Mouse (Mus musculus) neural tube, embryonic 13.5 days (tissue): ENCODE measurements around the gene Gnaz. TPM values are rescaled to one million over a fixed set of nuclear protein-coding genes. Genes with fewer than 3 reads are reported as not detected.
"Not testable (repeated sequence)": the region's sequence is repeated elsewhere in the genome, so short reads cannot be mapped to it uniquely, and the experiment has no call there.

Source experiments
- ATAC-seq: fragments of 200-750 bp; cut with Nextera tagmentation; 2 replicates; pipeline ENCODE4 v1.8.0; 2017; ENCODE audit warnings: low read depth, mild to moderate bottlenecking, moderate TSS enrichment, moderate library complexity
- H3K27ac ChIP-seq: fragments of 300-500 bp; sonication (generic); replicated peaks from 2 replicates; pipeline ENCODE4 v1.5.1; 2015; ENCODE audit warnings: moderate library complexity, mild to moderate bottlenecking, inconsistent platforms
- H3K27me3 ChIP-seq: fragments of 300-500 bp; sonication (generic); 2 replicates; pipeline ENCODE4 v1.6.1; 2015; ENCODE audit warnings: mild to moderate bottlenecking, inconsistent platforms
- H3K36me3 ChIP-seq: fragments of 300-500 bp; sonication (generic); 2 replicates; pipeline ENCODE4 v1.6.1; 2015; ENCODE audit warnings: mild to moderate bottlenecking, inconsistent platforms
- H3K4me1 ChIP-seq: fragments of 300-500 bp; sonication (generic); replicated peaks from 2 replicates; pipeline ENCODE4 v1.6.1; 2015; ENCODE audit warnings: inconsistent platforms
- H3K4me2 ChIP-seq: fragments of 300-500 bp; sonication (generic); 2 replicates; pipeline ENCODE4 v1.6.1; 2015; ENCODE audit warnings: inconsistent platforms, mild to moderate bottlenecking, moderate library complexity
- H3K4me3 ChIP-seq: fragments of 300-500 bp; sonication (generic); 2 replicates; pipeline ENCODE4 v1.5.1; 2015; ENCODE audit warnings: mild to moderate bottlenecking, inconsistent platforms
- H3K9ac ChIP-seq: fragments of 300-500 bp; sonication (generic); 2 replicates; pipeline ENCODE4 v1.6.1; 2015; ENCODE audit warnings: moderate library complexity, mild to moderate bottlenecking, inconsistent platforms
- H3K9me3 ChIP-seq: fragments of 300-500 bp; sonication (generic); 2 replicates; pipeline ENCODE4 v1.6.1; 2016; ENCODE audit warnings: inconsistent platforms
- WGBS: fragments of 180-500 bp; shearing (Covaris S2); methylation state at CpG from one replicate; pipeline ENCODE4 v1.1.7; 2015; 5-methylcytosine and 5-hydroxymethylcytosine counted together
- polyA plus RNA-seq: library from polyadenylated mRNA; unstranded; fragments of >200 nt; fragmentation: Nextera tagmentation; extraction: Ambion mirVana; gene quantifications from 2 replicates; pipeline ENCODE4 v1.2.1, GENCODE M21; 2015

Gene Gnaz
- polyA plus RNA-seq, 1 experiment from 2014 or later, result 51.9 TPM

GRCm38 (mm10) chr10:75036883-75037379 lies 70.0 kb downstream of the Gnaz start, which contains the start of gene Rab36:
Gene Rab36, plus strand, starts transcription at chr10:75037058.
- WGBS, result under 1% methylated on average over 36 of the region's 36 CpGs
- Histone ChIP-seq H3K4me3 (peak within 1 kb of the TSS; percentile 42), H3K27me3 (no peaks in the 10 kb centered on the region), H3K4me2 (peak within 1 kb of the TSS; percentile 67), H3K27ac (peak within 1 kb of the TSS; percentile 88), H3K9me3 (no peaks in the 10 kb centered on the region), H3K9ac (peak within 1 kb of the TSS; percentile 68), H3K36me3 (no peaks in the 10 kb centered on the region), H3K4me1 (peaks cover 46% of the 10 kb centered on the region)
- ATAC-seq, result peak; percentile 93

- not testable (repeated sequence) for H3K9ac ChIP-seq, H3K4me3 ChIP-seq, H3K4me2 ChIP-seq, H3K9me3 ChIP-seq, H3K27me3 ChIP-seq, H3K27ac ChIP-seq, ATAC-seq
- peaks cover 20% of the 10 kb centered on the region for H3K4me1 ChIP-seq
- WGBS, result 25% methylated on average over 1 of the region's 1 CpGs
- H3K36me3 ChIP-seq, result peaks cover 11% of the 10 kb centered on the region
These were observed 75.1 kb downstream of the Gnaz start for GRCm38 (mm10) chr10:75042060-75042459.

GRCm38 (mm10) chr10:75044459-75044858 lies 77.5 kb downstream of the Gnaz start:
- ATAC-seq, result no peak
- peaks cover 4% of the 10 kb centered on the region; the same call in 1 of the 2 replicates for H3K4me1 ChIP-seq
- no peaks in the 10 kb centered on the region for H3K27me3 ChIP-seq
- peaks cover 11% of the 10 kb centered on the region for H3K36me3 ChIP-seq
- no peak overlapping the region for H3K27ac ChIP-seq
- WGBS, result 39% methylated on average over 7 of the region's 7 CpGs
- no peaks in the 10 kb centered on the region for H3K9me3 ChIP-seq
- H3K9ac ChIP-seq, result no peak overlapping the region
- no peak overlapping the region for H3K4me3 ChIP-seq
- no peak overlapping the region for H3K4me2 ChIP-seq

- no peaks in the 10 kb centered on the region; the same call in 1 of the 2 replicates for H3K4me1 ChIP-seq
- no peaks in the 10 kb centered on the region for H3K9me3 ChIP-seq
- H3K27ac ChIP-seq, result no peak overlapping the region
- H3K9ac ChIP-seq, result no peak overlapping the region
- H3K27me3 ChIP-seq, result no peaks in the 10 kb centered on the region
- 92% methylated on average over 15 of the region's 15 CpGs for WGBS
- H3K36me3 ChIP-seq, result peaks cover 11% of the 10 kb centered on the region
- no peak overlapping the region for H3K4me2 ChIP-seq
- no peak overlapping the region for H3K4me3 ChIP-seq
- ATAC-seq, result no peak
These were observed 78.9 kb downstream of the Gnaz start for GRCm38 (mm10) chr10:75045831-75046230.

- 92% methylated on average over 7 of the region's 7 CpGs for WGBS
- Histone ChIP-seq H3K4me1 (no peaks in the 10 kb centered on the region), H3K4me3 (no peak overlapping the region), H3K4me2 (no peak overlapping the region), H3K36me3 (peaks cover 11% of the 10 kb centered on the region), H3K9ac (no peak overlapping the region), H3K9me3 (no peaks in the 10 kb centered on the region), H3K27ac (no peak overlapping the region), H3K27me3 (no peaks in the 10 kb centered on the region)
- ATAC-seq, result no peak
These were observed 81.7 kb downstream of the Gnaz start for GRCm38 (mm10) chr10:75048711-75049110.

- WGBS, result 94% methylated on average over 21 of the region's 21 CpGs
- no peak for ATAC-seq
- no peak overlapping the region for H3K4me2 ChIP-seq
- H3K27ac ChIP-seq, result no peak overlapping the region
- peaks cover 16% of the 10 kb centered on the region for H3K4me1 ChIP-seq
- H3K27me3 ChIP-seq, result no peaks in the 10 kb centered on the region
- no peaks in the 10 kb centered on the region for H3K9me3 ChIP-seq
- no peak overlapping the region for H3K9ac ChIP-seq
- H3K36me3 ChIP-seq, result no peaks in the 10 kb centered on the region
- H3K4me3 ChIP-seq, result no peak overlapping the region
These were observed 84.5 kb downstream of the Gnaz start for GRCm38 (mm10) chr10:75051364-75052074.

- no peaks in the 10 kb centered on the region for H3K27me3 ChIP-seq
These were observed 85.9 kb downstream of the Gnaz start for GRCm38 (mm10) chr10:75052902-75053301.

GRCm38 (mm10) chr10:75053655-75054054 lies 86.7 kb downstream of the Gnaz start:
- H3K27ac ChIP-seq, result no peak overlapping the region
- H3K27me3 ChIP-seq, result no peaks in the 10 kb centered on the region
- no peak overlapping the region for H3K4me3 ChIP-seq
- peaks cover 30% of the 10 kb centered on the region for H3K4me1 ChIP-seq
- 85% methylated on average over 4 of the region's 4 CpGs for WGBS
- no peak overlapping the region for H3K4me2 ChIP-seq
- no peaks in the 10 kb centered on the region for H3K9me3 ChIP-seq
- H3K36me3 ChIP-seq, result no peaks in the 10 kb centered on the region
- no peak overlapping the region for H3K9ac ChIP-seq
- no peak for ATAC-seq

More at GRCm38 (mm10) chr10:75052902-75053301, 85.9 kb downstream of the Gnaz start:
- no peaks in the 10 kb centered on the region for H3K36me3 ChIP-seq
- no peak overlapping the region for H3K27ac ChIP-seq
- WGBS, result 82% methylated on average over 8 of the region's 8 CpGs
- no peaks in the 10 kb centered on the region for H3K9me3 ChIP-seq
- no peak for ATAC-seq
- H3K4me3 ChIP-seq, result no peak overlapping the region
- H3K4me1 ChIP-seq, result peaks cover 24% of the 10 kb centered on the region
- H3K4me2 ChIP-seq, result no peak overlapping the region
- no peak overlapping the region for H3K9ac ChIP-seq

GRCm38 (mm10) chr10:75054125-75054524 lies 87.1 kb downstream of the Gnaz start:
- Histone ChIP-seq H3K4me3 (no peak overlapping the region), H3K27me3 (no peaks in the 10 kb centered on the region), H3K9ac (no peak overlapping the region), H3K4me1 (peaks cover 34% of the 10 kb centered on the region), H3K4me2 (no peak overlapping the region), H3K27ac (no peak overlapping the region), H3K9me3 (no peaks in the 10 kb centered on the region), H3K36me3 (no peaks in the 10 kb centered on the region)
- no peak for ATAC-seq
- 79% methylated on average over 6 of the region's 6 CpGs for WGBS

- peaks cover 43% of the 10 kb centered on the region for H3K4me1 ChIP-seq
- no peaks in the 10 kb centered on the region for H3K9me3 ChIP-seq
- WGBS, result 56% methylated on average over 5 of the region's 5 CpGs
- H3K9ac ChIP-seq, result no peak overlapping the region
- ATAC-seq, result no peak
- H3K4me3 ChIP-seq, result no peak overlapping the region
- H3K27ac ChIP-seq, result peak overlapping the region; percentile 72
- no peaks in the 10 kb centered on the region for H3K36me3 ChIP-seq
- no peak overlapping the region for H3K4me2 ChIP-seq
- H3K27me3 ChIP-seq, result no peaks in the 10 kb centered on the region
These were observed 88.7 kb downstream of the Gnaz start for GRCm38 (mm10) chr10:75055672-75056071.

GRCm38 (mm10) chr10:75056255-75056654 lies 89.3 kb downstream of the Gnaz start:
- H3K36me3 ChIP-seq, result no peaks in the 10 kb centered on the region
- no peaks in the 10 kb centered on the region for H3K9me3 ChIP-seq
- ATAC-seq, result no peak
- H3K4me3 ChIP-seq, result no peak overlapping the region
- H3K9ac ChIP-seq, result no peak overlapping the region
- H3K4me2 ChIP-seq, result no peak overlapping the region
- no peaks in the 10 kb centered on the region for H3K27me3 ChIP-seq
- 6% methylated on average over 4 of the region's 4 CpGs for whole genome bisulfite sequencing
- peak overlapping the region; percentile 72 for H3K27ac ChIP-seq
- peaks cover 43% of the 10 kb centered on the region for H3K4me1 ChIP-seq

GRCm38 (mm10) chr10:75058336-75058735 lies 91.4 kb downstream of the Gnaz start:
- ATAC-seq, result no peak
- H3K9me3 ChIP-seq, result no peaks in the 10 kb centered on the region
- H3K36me3 ChIP-seq, result no peaks in the 10 kb centered on the region
- H3K4me3 ChIP-seq, result no peak overlapping the region
- no peak overlapping the region for H3K4me2 ChIP-seq
- no peak overlapping the region for H3K9ac ChIP-seq
- H3K27me3 ChIP-seq, result no peaks in the 10 kb centered on the region
- WGBS, result 81% methylated on average over 8 of the region's 8 CpGs
- no peak overlapping the region for H3K27ac ChIP-seq
- H3K4me1 ChIP-seq, result peaks cover 63% of the 10 kb centered on the region
